23 mouse cellular contexts compared by ENCODE assay signal in genomic region chr7:4764946-4765710, GRCm38 (mm10). TPM values are rescaled to one million over a fixed set of nuclear protein-coding genes. Genes with fewer than 3 reads are reported as not detected.
DNase-seq lines count a peak whose midpoint lies in the region; ATAC-seq and TF ChIP-seq lines count a peak whose summit lies in the region.
"Had no signal": no experiment of that assay in that cellular context is flagged by ENCODE, and none has a peak within 500 bp of the region (broad histone marks: within the 10 kb centered on the region; RNA-seq: fewer than 3 reads in every experiment).

No protein-coding gene starts in this region.

- 12% methylated on average over 4 of the region's 4 CpGs for WGBS in kidney, postnatal 0 days
- WGBS in kidney, embryonic 15.5 days = 13% methylated on average over 4 of the region's 4 CpGs
- WGBS in liver, embryonic 11.5 days = 41% methylated on average over 4 of the region's 4 CpGs
- WGBS in small intestine, adult 2 months = 12% methylated on average over 4 of the region's 4 CpGs

- H3K4me2 ChIP-seq in kidney, postnatal 0 days (ENCODE audit: low read length) = 0 out of 2 replicates have a peak overlapping the region, but pooled peaks have one; percentile 27
- no peak overlapping the region for H3K4me2 ChIP-seq in kidney, embryonic 15.5 days
- H3K4me2 ChIP-seq in liver, embryonic 11.5 days = 0 out of 2 replicates have a peak overlapping the region, but pooled peaks have one; percentile 1
- H3K4me2 ChIP-seq: limb, embryonic 13.5 days; midbrain, embryonic 15.5 days; neural tube, embryonic 13.5 days had no signal

- H3K4me3 ChIP-seq in kidney, postnatal 0 days (replicated peaks; ENCODE audit: low read depth, low read length) = no peak overlapping the region
- no peak overlapping the region for H3K4me3 ChIP-seq in kidney, embryonic 15.5 days (replicated peaks)
- peak overlapping the region; percentile 25 for H3K4me3 ChIP-seq in megakaryocyte, embryonic 14.5 days (replicated peaks)
- no peak overlapping the region for H3K4me3 ChIP-seq in liver, embryonic 11.5 days (ENCODE audit: low read depth, low read length)
- H3K4me3 ChIP-seq in small intestine, adult 2 months (ENCODE audit: low read depth, low read length) = no peak overlapping the region
- H3K4me3 ChIP-seq: embryonic facial prominence, embryonic 10.5 days; erythroblast, embryonic 14.5 days; limb, embryonic 13.5 days; midbrain, embryonic 15.5 days; neural tube, embryonic 13.5 days had no signal

- H3K27ac ChIP-seq in kidney, postnatal 0 days = no peak overlapping the region
- H3K27ac ChIP-seq in kidney, embryonic 15.5 days = no peak overlapping the region
- H3K27ac ChIP-seq in liver, embryonic 11.5 days (ENCODE audit: low read depth, low read length) = no peak overlapping the region
- peak overlapping the region; percentile 69 for H3K27ac ChIP-seq in small intestine, adult 2 months (ENCODE audit: insufficient read depth, low read depth, low read length)
- H3K27ac ChIP-seq: embryonic facial prominence, embryonic 10.5 days; limb, embryonic 13.5 days; midbrain, embryonic 15.5 days; neural tube, embryonic 13.5 days had no signal

- H3K4me1 ChIP-seq in kidney, postnatal 0 days (replicated peaks; ENCODE audit: insufficient read depth, low read length) = no peaks in the 10 kb centered on the region
- 0 out of 2 replicates have a peak, but pooled peaks cover 5% of the 10 kb centered on the region for H3K4me1 ChIP-seq in kidney, embryonic 15.5 days
- peaks cover 12% of the 10 kb centered on the region for H3K4me1 ChIP-seq in megakaryocyte, embryonic 14.5 days
- H3K4me1 ChIP-seq in liver, embryonic 11.5 days (replicated peaks; ENCODE audit: control insufficient read depth, insufficient read depth, low read length) = no peaks in the 10 kb centered on the region
- H3K4me1 ChIP-seq in small intestine, adult 2 months (ENCODE audit: control insufficient read depth, insufficient read depth, insufficient read length, low read length) = peaks cover 6% of the 10 kb centered on the region; the same call in 1 of the 2 replicates
- H3K4me1 ChIP-seq: limb, embryonic 13.5 days; midbrain, embryonic 15.5 days had no signal

- H3K9ac ChIP-seq in kidney, postnatal 0 days (ENCODE audit: low read depth, low read length) = no peak overlapping the region
- no peak overlapping the region for H3K9ac ChIP-seq in kidney, embryonic 15.5 days
- no peak overlapping the region for H3K9ac ChIP-seq in liver, embryonic 11.5 days (ENCODE audit: low read depth, low read length)
- H3K9ac ChIP-seq: limb, embryonic 13.5 days; midbrain, embryonic 15.5 days; neural tube, embryonic 13.5 days had no signal

- DNase-seq in kidney, postnatal 0 days (ENCODE audit: low spot score) = peak; percentile 28
- DNase-seq in liver, embryonic 11.5 days (ENCODE audit: low spot score) = no peak
- DNase-seq in cerebellum, postnatal 25 days = no peak
- no peak for DNase-seq in adrenal gland, postnatal 14 days
- DNase-seq: adrenal gland, postnatal 36 days; cerebellum, postnatal 14 days; kidney, postnatal 14 days; thymus, postnatal 25 days had no signal

- no peaks in the 10 kb centered on the region for H3K36me3 ChIP-seq in kidney, postnatal 0 days (ENCODE audit: insufficient read depth, low read length)
- H3K36me3 ChIP-seq in kidney, embryonic 15.5 days = no peaks in the 10 kb centered on the region
- no peaks in the 10 kb centered on the region for H3K36me3 ChIP-seq in megakaryocyte, embryonic 14.5 days (replicated peaks; ENCODE audit: low read length)
- no peaks in the 10 kb centered on the region for H3K36me3 ChIP-seq in liver, embryonic 11.5 days (ENCODE audit: control insufficient read depth, insufficient read depth, low read length)
- H3K36me3 ChIP-seq in small intestine, adult 2 months (ENCODE audit: control insufficient read depth, insufficient read depth, low read length) = no peaks in the 10 kb centered on the region
- H3K36me3 ChIP-seq: embryonic facial prominence, embryonic 10.5 days; limb, embryonic 13.5 days; midbrain, embryonic 15.5 days; neural tube, embryonic 13.5 days had no signal

- TF ChIP-seq POLR2A in small intestine, adult 2 months (IDR thresholded peaks at IDR 0.05; ENCODE audit: low read depth, low read length) = no peak

- TF ChIP-seq CTCF in kidney, postnatal 0 days (IDR thresholded peaks at IDR 0.05; ENCODE audit: low read depth) = no peak
- TF ChIP-seq CTCF in small intestine, adult 2 months (IDR thresholded peaks at IDR 0.05; ENCODE audit: extremely low read depth, insufficient read length, insufficient replicate concordance, low read depth, low read length) = no peak

- no peak for ATAC-seq in kidney, postnatal 0 days (replicated peaks; ENCODE audit: low FRiP score, low read depth)
- no peak for ATAC-seq in kidney, embryonic 15.5 days (replicated peaks; ENCODE audit: low FRiP score)
- ATAC-seq in megakaryocyte, adult 5-6 weeks (ENCODE audit: poor library complexity, severe bottlenecking) = no peak
- ATAC-seq in liver, embryonic 11.5 days (replicated peaks; ENCODE audit: low FRiP score) = no peak
- ATAC-seq: midbrain, embryonic 15.5 days had no signal

- no peaks in the 10 kb centered on the region for H3K27me3 ChIP-seq in kidney, postnatal 0 days (ENCODE audit: insufficient read depth, low read length)
- H3K27me3 ChIP-seq in kidney, embryonic 15.5 days = peaks cover 6% of the 10 kb centered on the region; the same call in 1 of the 2 replicates
- peaks cover 16% of the 10 kb centered on the region for H3K27me3 ChIP-seq in megakaryocyte, embryonic 14.5 days (replicated peaks)
- no peaks in the 10 kb centered on the region; the same call in none of the 2 replicates for H3K27me3 ChIP-seq in liver, embryonic 11.5 days (replicated peaks; ENCODE audit: control insufficient read depth, insufficient read depth, low read length)
- H3K27me3 ChIP-seq in small intestine, adult 2 months (ENCODE audit: control insufficient read depth, insufficient read depth, low read length) = no peaks in the 10 kb centered on the region
- H3K27me3 ChIP-seq: limb, embryonic 13.5 days; midbrain, embryonic 15.5 days; neural tube, embryonic 13.5 days had no signal

- H3K9me3 ChIP-seq in kidney, postnatal 0 days (replicated peaks; ENCODE audit: low read length) = no peaks in the 10 kb centered on the region
- H3K9me3 ChIP-seq in kidney, embryonic 15.5 days (replicated peaks) = no peaks in the 10 kb centered on the region
- H3K9me3 ChIP-seq in megakaryocyte, embryonic 14.5 days = no peaks in the 10 kb centered on the region
- H3K9me3 ChIP-seq in liver, embryonic 11.5 days (ENCODE audit: control insufficient read depth, low read length) = no peaks in the 10 kb centered on the region
- H3K9me3 ChIP-seq: embryonic facial prominence, embryonic 10.5 days; limb, embryonic 13.5 days; midbrain, embryonic 15.5 days; neural tube, embryonic 13.5 days had no signal

RNA-seq across cellular contexts. Expression of gene Fam71e2, which starts 6.0 kb away (rescaled TPM):
- not detected in 2 replicates for polyA plus RNA-seq in kidney, postnatal 0 days (2015; fragmentation: Nextera tagmentation; extraction: Ambion mirVana)
- polyA plus RNA-seq in kidney, embryonic 15.5 days (2015; fragmentation: Nextera tagmentation; extraction: Ambion mirVana) = not detected in 2 replicates
- polyA plus RNA-seq in megakaryocyte, embryonic 14.5 days (2012; ENCODE audit: insufficient read depth, low replicate concordance) = not detected in 2 replicates
- not detected in 2 replicates for total RNA-seq in megakaryocyte, adult 5-6 weeks (2015)
- not detected in 2 replicates for total RNA-seq in megakaryocyte, adult 5-6 weeks (2017)
- polyA plus RNA-seq in liver, embryonic 11.5 days (2014; fragmentation: Nextera tagmentation; extraction: Ambion mirVana) = not detected in 2 replicates
- not detected in 2 replicates for polyA plus RNA-seq in small intestine, adult 2 months (2012; rRNA removed)
- not detected in 2 replicates for total RNA-seq in adrenal gland, postnatal 14 days (2021)
- total RNA-seq: adrenal gland, postnatal 36 days; gastrocnemius, adult 18-20 months; granulocyte monocyte progenitor cell, adult 5-6 weeks had no signal
- polyA plus RNA-seq: embryonic facial prominence, embryonic 10.5 days; erythroblast, embryonic 14.5 days; heart, embryonic 14.5 days; hindbrain, embryonic 11.5 days; intestine, embryonic 14.5 days; limb, embryonic 13.5 days; midbrain, embryonic 15.5 days; neural tube, embryonic 13.5 days; stomach, embryonic 14.5 days had no signal

RNA-seq across cellular contexts. Expression of gene Cox6b2, which starts 12.2 kb away (rescaled TPM):
- 70.7 and 84.0 TPM in 2 replicates for polyA plus RNA-seq in kidney, postnatal 0 days (2015; fragmentation: Nextera tagmentation; extraction: Ambion mirVana)
- 68.3 and 78.0 TPM in 2 replicates for polyA plus RNA-seq in kidney, embryonic 15.5 days (2015; fragmentation: Nextera tagmentation; extraction: Ambion mirVana)
- polyA plus RNA-seq in megakaryocyte, embryonic 14.5 days (2012; ENCODE audit: insufficient read depth, low replicate concordance) = 47.7 and 94.6 TPM in 2 replicates
- total RNA-seq in megakaryocyte, adult 5-6 weeks (2015) = 29.5 and 32.4 TPM in 2 replicates
- 20.5 and 24.8 TPM in 2 replicates for total RNA-seq in megakaryocyte, adult 5-6 weeks (2017)
- 111 and 116 TPM in 2 replicates for polyA plus RNA-seq in liver, embryonic 11.5 days (2014; fragmentation: Nextera tagmentation; extraction: Ambion mirVana)
- polyA plus RNA-seq in small intestine, adult 2 months (2012; rRNA removed) = 5.7 and 45.8 TPM in 2 replicates
- 28.1 and 31.3 TPM in 2 replicates for total RNA-seq in adrenal gland, postnatal 14 days (2021)

RNA-seq across cellular contexts. Expression of gene Il11, which starts 17.5 kb away (rescaled TPM):
- 0.14 and 0.20 TPM in 2 replicates for polyA plus RNA-seq in kidney, postnatal 0 days (2015; fragmentation: Nextera tagmentation; extraction: Ambion mirVana)
- 0.27 and 0.30 TPM in 2 replicates for polyA plus RNA-seq in kidney, embryonic 15.5 days (2015; fragmentation: Nextera tagmentation; extraction: Ambion mirVana)
- 0.26 and 1.9 TPM in 2 replicates for polyA plus RNA-seq in megakaryocyte, embryonic 14.5 days (2012; ENCODE audit: insufficient read depth, low replicate concordance)
- not detected in 2 replicates for total RNA-seq in megakaryocyte, adult 5-6 weeks (2015)
- not detected in 2 replicates for total RNA-seq in megakaryocyte, adult 5-6 weeks (2017)
- 0.12 TPM in 1 of 2 replicates, not detected in the other for polyA plus RNA-seq in liver, embryonic 11.5 days (2014; fragmentation: Nextera tagmentation; extraction: Ambion mirVana)
- polyA plus RNA-seq in small intestine, adult 2 months (2012; rRNA removed) = 0.25 and 0.32 TPM in 2 replicates
- total RNA-seq in adrenal gland, postnatal 14 days (2021) = not detected in 2 replicates
- total RNA-seq: granulocyte monocyte progenitor cell, adult 5-6 weeks had no signal
- polyA plus RNA-seq: erythroblast, embryonic 14.5 days; heart, embryonic 14.5 days had no signal

RNA-seq across cellular contexts. Expression of gene Tmem190, which starts 17.6 kb away (rescaled TPM):
- polyA plus RNA-seq in kidney, postnatal 0 days (2015; fragmentation: Nextera tagmentation; extraction: Ambion mirVana) = 0.70 TPM in 1 of 2 replicates, not detected in the other
- 1.0 TPM in 1 of 2 replicates, not detected in the other for polyA plus RNA-seq in kidney, embryonic 15.5 days (2015; fragmentation: Nextera tagmentation; extraction: Ambion mirVana)
- not detected in 2 replicates for polyA plus RNA-seq in megakaryocyte, embryonic 14.5 days (2012; ENCODE audit: insufficient read depth, low replicate concordance)
- not detected in 2 replicates for total RNA-seq in megakaryocyte, adult 5-6 weeks (2015)
- total RNA-seq in megakaryocyte, adult 5-6 weeks (2017) = not detected in 2 replicates
- 0.86 TPM in 1 of 2 replicates, not detected in the other for polyA plus RNA-seq in liver, embryonic 11.5 days (2014; fragmentation: Nextera tagmentation; extraction: Ambion mirVana)
- polyA plus RNA-seq in small intestine, adult 2 months (2012; rRNA removed) = not detected in 2 replicates
- not detected in 2 replicates for total RNA-seq in adrenal gland, postnatal 14 days (2021)
- total RNA-seq: adrenal gland, postnatal 36 days; gastrocnemius, adult 18-20 months; granulocyte monocyte progenitor cell, adult 5-6 weeks had no signal
- polyA plus RNA-seq: embryonic facial prominence, embryonic 10.5 days; erythroblast, embryonic 14.5 days; heart, embryonic 14.5 days; hindbrain, embryonic 11.5 days; intestine, embryonic 14.5 days; limb, embryonic 13.5 days; midbrain, embryonic 15.5 days; neural tube, embryonic 13.5 days had no signal

RNA-seq across cellular contexts. Expression of gene Tmem238, which starts 24.3 kb away (rescaled TPM):
- polyA plus RNA-seq in kidney, postnatal 0 days (2015; fragmentation: Nextera tagmentation; extraction: Ambion mirVana) = 35.9 and 40.4 TPM in 2 replicates
- polyA plus RNA-seq in kidney, embryonic 15.5 days (2015; fragmentation: Nextera tagmentation; extraction: Ambion mirVana) = 12.9 and 14.1 TPM in 2 replicates
- 29.3 and 145 TPM in 2 replicates for polyA plus RNA-seq in megakaryocyte, embryonic 14.5 days (2012; ENCODE audit: insufficient read depth, low replicate concordance)
- total RNA-seq in megakaryocyte, adult 5-6 weeks (2015) = 1.3 and 3.0 TPM in 2 replicates
- total RNA-seq in megakaryocyte, adult 5-6 weeks (2017) = 0.61 and 2.5 TPM in 2 replicates
- 12.2 and 12.4 TPM in 2 replicates for polyA plus RNA-seq in liver, embryonic 11.5 days (2014; fragmentation: Nextera tagmentation; extraction: Ambion mirVana)
- 225 and 544 TPM in 2 replicates for polyA plus RNA-seq in small intestine, adult 2 months (2012; rRNA removed)
- total RNA-seq in adrenal gland, postnatal 14 days (2021) = 10.2 and 11.7 TPM in 2 replicates
